Mouse (Mus musculus): ENCODE data around the gene Fbxo28. TPM values are rescaled to one million over a fixed set of nuclear protein-coding genes. Genes with fewer than 3 reads are reported as not detected.

Gene Fbxo28
- polyA plus RNA-seq, 1 experiment = not detected

DNA sequence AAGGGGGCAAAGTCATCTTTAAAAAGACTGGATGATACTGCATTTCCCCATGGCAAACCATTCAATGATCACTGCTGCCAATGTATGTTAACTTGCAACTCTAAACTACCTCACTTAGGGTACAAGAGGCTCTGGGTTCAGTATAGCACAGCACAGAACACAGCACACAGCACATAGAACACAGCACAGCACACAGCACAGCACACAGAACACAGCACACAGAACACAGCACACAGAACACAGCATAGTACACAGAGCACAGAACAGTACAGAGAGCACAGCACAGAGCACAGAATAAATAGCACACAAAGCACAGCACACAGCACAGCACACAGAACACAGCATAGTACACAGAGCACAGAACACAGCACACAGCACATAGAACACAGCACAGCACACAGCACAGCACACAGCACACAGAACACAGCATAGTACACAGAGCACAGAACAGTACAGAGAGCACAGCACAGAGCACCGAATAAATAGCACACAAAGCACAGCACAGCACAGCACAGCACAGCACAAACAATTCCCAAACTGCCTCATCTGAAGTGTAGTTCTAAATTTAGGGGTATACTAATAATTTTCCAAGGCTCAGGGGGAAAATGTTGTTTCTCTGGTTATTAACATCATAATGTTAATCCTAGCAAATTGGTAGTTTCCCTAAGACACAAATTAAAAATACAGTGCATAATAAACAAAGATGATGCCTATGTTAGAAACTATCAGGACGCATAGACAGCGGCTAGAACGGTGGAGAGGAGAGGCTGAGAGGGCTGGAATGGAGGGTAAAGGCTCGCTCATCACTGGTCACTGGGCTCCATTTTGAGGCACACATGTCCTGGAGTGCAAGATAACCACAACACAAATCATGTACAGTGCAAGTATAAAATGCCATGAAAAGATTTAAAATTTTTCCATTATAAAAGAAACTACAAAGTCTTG is 9.1 kb downstream of the Fbxo28 start:
- Histone ChIP-seq H3K4me1 (ENCODE audit: control insufficient read depth, insufficient read depth, low read length) (no peaks in the 10 kb centered on the region), H3K27ac (ENCODE audit: insufficient read depth, low read depth, low read length) (no peak overlapping the region), H3K4me3 (ENCODE audit: insufficient read depth, low read depth, low read length) (no peak overlapping the region)
- TF ChIP-seq POLR2A (IDR thresholded peaks at IDR 0.05; ENCODE audit: insufficient read depth, low read depth, low read length) = no peak
- TF ChIP-seq CTCF (IDR thresholded peaks at IDR 0.05; ENCODE audit: insufficient read depth, low read depth, low read length) = no peak
- WGBS = 65% methylated on average over 5 of the region's 5 CpGs

DNA sequence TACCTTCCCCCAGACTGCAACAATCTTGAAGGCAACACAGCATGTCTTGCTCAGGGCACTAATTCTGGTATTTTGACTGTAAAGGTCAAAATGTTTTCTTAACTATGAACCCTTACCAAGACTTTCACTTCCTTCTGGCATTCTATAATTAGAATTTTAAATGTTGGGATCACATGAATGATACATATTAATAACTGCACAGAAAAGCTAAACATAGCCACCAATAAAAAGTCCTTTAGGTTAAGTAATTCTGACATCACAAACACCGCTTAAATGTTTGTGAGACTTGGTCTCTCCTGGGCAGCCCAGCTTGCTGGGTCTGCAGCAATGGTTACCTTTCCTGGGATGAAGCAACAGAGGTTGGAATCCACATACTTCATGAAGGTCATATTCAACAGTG is 15.5 kb downstream of the Fbxo28 start:
- H3K4me1 ChIP-seq (ENCODE audit: control insufficient read depth, insufficient read depth, low read length) = no peaks in the 10 kb centered on the region
- TF ChIP-seq POLR2A (IDR thresholded peaks at IDR 0.05; ENCODE audit: insufficient read depth, low read depth, low read length) (no peak), CTCF (IDR thresholded peaks at IDR 0.05; ENCODE audit: insufficient read depth, low read depth, low read length) (no peak)
- no peak overlapping the region for H3K27ac ChIP-seq (ENCODE audit: insufficient read depth, low read depth, low read length)
- 88% methylated on average over 1 of the region's 1 CpGs for WGBS
- H3K4me3 ChIP-seq (ENCODE audit: insufficient read depth, low read depth, low read length) = no peak overlapping the region

DNA sequence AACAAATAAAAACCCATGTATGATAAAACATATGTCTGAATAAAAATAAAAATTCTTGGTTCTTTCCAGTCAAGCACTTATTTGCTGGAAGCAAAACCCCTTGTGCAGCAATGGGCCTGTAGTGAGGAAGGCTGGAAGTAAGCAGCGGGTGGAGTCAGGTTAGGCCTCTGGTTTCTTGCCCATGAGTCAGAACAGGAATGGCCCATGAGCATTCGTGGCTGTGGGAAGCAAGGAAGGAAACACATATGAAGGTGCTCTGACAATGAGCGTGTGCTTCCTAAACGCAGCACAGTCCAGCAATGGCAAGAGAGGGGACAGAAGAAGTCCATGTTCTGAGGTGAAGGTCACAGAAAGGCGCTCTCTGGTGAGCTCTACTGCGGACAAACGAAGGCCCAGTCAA is 16.9 kb downstream of the Fbxo28 start:
- WGBS = 92% methylated on average over 7 of the region's 7 CpGs
- Histone ChIP-seq H3K27ac (ENCODE audit: insufficient read depth, low read depth, low read length) (no peak overlapping the region), H3K4me1 (ENCODE audit: control insufficient read depth, insufficient read depth, low read length) (no peaks in the 10 kb centered on the region), H3K4me3 (ENCODE audit: insufficient read depth, low read depth, low read length) (no peak overlapping the region)
- TF ChIP-seq CTCF (IDR thresholded peaks at IDR 0.05; ENCODE audit: insufficient read depth, low read depth, low read length) (no peak), POLR2A (IDR thresholded peaks at IDR 0.05; ENCODE audit: insufficient read depth, low read depth, low read length) (no peak)

DNA sequence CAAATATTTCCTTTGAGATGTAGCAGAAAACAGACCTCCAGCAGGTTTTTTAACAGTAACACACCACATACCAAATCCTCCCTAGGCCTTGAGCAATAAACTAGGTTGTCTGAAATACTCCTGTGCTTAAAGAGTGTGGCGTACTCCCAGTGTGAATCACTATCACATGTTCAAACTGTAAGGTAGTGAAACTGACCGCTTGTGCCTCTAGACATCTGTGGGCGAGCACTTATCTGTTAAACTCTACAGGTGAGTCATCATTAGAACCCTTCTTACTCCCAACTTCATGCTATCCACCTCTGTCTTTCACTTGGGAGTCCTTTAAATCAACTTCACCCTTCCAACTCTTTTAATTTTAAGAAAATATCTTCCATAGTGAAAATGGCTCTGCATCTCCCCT is 18.3 kb downstream of the Fbxo28 start:
- H3K4me3 ChIP-seq (ENCODE audit: insufficient read depth, low read depth, low read length) = no peak overlapping the region
- no peak for TF ChIP-seq CTCF (IDR thresholded peaks at IDR 0.05; ENCODE audit: insufficient read depth, low read depth, low read length)
- H3K4me1 ChIP-seq (ENCODE audit: control insufficient read depth, insufficient read depth, low read length) = no peaks in the 10 kb centered on the region
- no peak overlapping the region for H3K27ac ChIP-seq (ENCODE audit: insufficient read depth, low read depth, low read length)
- 92% methylated on average over 3 of the region's 3 CpGs for WGBS

DNA sequence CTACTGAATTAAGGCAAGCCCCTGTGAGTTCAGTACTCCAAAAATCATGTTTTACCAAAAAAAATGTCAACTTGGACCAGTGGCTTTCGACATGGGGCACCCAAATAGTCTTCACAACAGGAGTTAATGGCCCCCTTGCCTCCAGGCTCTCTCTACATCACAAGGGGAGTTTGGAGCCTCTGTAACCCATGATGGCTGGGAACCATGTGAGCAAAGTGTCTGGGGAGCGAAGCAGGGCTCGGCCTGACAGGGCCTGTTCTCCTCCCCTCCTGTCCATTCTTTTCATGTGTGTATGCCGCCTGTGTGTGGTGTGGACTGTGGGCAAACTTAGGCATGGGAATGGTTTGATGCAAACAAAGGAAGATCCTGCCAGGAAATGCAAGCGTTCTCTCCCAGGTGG is 27.2 kb downstream of the Fbxo28 start:
- Histone ChIP-seq H3K4me3 (ENCODE audit: insufficient read depth, low read depth, low read length) (no peak overlapping the region), H3K4me1 (ENCODE audit: control insufficient read depth, insufficient read depth, low read length) (no peaks in the 10 kb centered on the region), H3K27ac (ENCODE audit: insufficient read depth, low read depth, low read length) (no peak overlapping the region)
- WGBS = 96% methylated on average over 5 of the region's 5 CpGs
- TF ChIP-seq CTCF (IDR thresholded peaks at IDR 0.05; ENCODE audit: insufficient read depth, low read depth, low read length) (no peak), POLR2A (IDR thresholded peaks at IDR 0.05; ENCODE audit: insufficient read depth, low read depth, low read length) (no peak)

DNA sequence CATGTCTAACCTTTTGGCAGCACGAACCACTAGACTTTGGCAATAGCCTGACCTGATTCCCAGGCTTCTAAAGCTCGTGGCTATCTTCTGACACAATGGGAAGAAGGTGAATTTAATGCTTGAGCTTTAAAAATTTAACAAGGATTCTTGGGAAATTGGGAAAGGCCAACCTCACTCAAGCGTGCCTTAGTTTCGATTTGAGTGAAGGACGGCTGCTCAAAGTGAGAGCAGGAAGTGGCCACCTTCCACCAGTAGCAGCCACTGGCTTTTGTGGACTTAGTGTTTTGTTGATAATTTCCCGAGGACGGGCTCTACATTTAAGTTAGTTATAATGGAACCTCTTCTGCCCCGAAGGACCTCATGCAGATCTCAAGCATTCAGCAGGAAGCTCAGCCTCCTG is 28.2 kb downstream of the Fbxo28 start:
- Histone ChIP-seq H3K27ac (ENCODE audit: insufficient read depth, low read depth, low read length) (no peak overlapping the region), H3K4me3 (ENCODE audit: insufficient read depth, low read depth, low read length) (no peak overlapping the region), H3K4me1 (ENCODE audit: control insufficient read depth, insufficient read depth, low read length) (no peaks in the 10 kb centered on the region)
- TF ChIP-seq CTCF (IDR thresholded peaks at IDR 0.05; ENCODE audit: insufficient read depth, low read depth, low read length) (no peak), POLR2A (IDR thresholded peaks at IDR 0.05; ENCODE audit: insufficient read depth, low read depth, low read length) (no peak)
- WGBS = 82% methylated on average over 8 of the region's 8 CpGs

DNA sequence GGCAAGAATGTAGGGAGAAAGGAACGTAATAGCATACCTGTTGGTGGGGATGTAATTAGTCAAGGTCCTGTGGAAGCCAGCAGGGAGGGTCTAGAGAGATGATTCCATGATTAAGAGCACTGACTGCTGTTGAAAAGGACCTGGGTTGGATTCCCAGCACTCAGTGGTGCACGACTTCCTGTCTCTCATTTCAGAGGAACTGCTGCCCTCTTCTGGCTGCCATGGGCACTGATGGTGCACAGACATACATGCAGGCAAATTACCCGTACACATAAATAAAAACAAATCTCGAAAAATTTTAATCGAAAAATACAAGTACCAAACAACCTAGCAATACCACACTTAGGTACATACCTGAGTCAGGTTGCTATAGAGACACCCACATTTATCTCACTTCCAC is 30.1 kb downstream of the Fbxo28 start:
- WGBS = over 99% methylated on average over 5 of the region's 5 CpGs
- Histone ChIP-seq H3K27ac (ENCODE audit: insufficient read depth, low read depth, low read length) (no peak overlapping the region), H3K4me3 (ENCODE audit: insufficient read depth, low read depth, low read length) (no peak overlapping the region), H3K4me1 (ENCODE audit: control insufficient read depth, insufficient read depth, low read length) (no peaks in the 10 kb centered on the region)
- TF ChIP-seq CTCF (IDR thresholded peaks at IDR 0.05; ENCODE audit: insufficient read depth, low read depth, low read length) = no peak
- no peak for TF ChIP-seq POLR2A (IDR thresholded peaks at IDR 0.05; ENCODE audit: insufficient read depth, low read depth, low read length)

DNA sequence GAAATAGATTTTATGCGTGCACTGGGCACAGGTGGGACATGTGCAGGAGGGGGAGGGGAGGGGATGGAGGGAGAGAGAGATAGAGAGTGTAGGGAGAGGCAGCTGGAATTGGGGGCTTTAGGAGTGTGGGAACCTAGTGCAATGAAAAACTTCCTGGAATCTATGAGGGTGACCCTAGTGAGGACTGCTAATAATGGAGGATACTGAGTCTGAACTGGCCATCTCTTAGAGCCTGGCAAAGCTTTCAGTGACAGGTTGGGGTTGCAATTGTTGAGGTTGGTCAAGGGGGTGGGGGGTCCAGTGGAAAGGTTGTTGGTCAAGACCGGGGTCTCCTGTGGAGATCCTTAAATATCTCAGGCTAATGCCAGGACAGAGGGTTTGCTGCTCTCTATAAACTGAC is 31.1 kb downstream of the Fbxo28 start:
- H3K27ac ChIP-seq (ENCODE audit: insufficient read depth, low read depth, low read length) = no peak overlapping the region
- TF ChIP-seq CTCF (IDR thresholded peaks at IDR 0.05; ENCODE audit: insufficient read depth, low read depth, low read length) = no peak
- TF ChIP-seq POLR2A (IDR thresholded peaks at IDR 0.05; ENCODE audit: insufficient read depth, low read depth, low read length) = no peak
- 85% methylated on average over 2 of the region's 2 CpGs for WGBS
- H3K4me1 ChIP-seq (ENCODE audit: control insufficient read depth, insufficient read depth, low read length) = no peaks in the 10 kb centered on the region
- no peak overlapping the region for H3K4me3 ChIP-seq (ENCODE audit: insufficient read depth, low read depth, low read length)

DNA sequence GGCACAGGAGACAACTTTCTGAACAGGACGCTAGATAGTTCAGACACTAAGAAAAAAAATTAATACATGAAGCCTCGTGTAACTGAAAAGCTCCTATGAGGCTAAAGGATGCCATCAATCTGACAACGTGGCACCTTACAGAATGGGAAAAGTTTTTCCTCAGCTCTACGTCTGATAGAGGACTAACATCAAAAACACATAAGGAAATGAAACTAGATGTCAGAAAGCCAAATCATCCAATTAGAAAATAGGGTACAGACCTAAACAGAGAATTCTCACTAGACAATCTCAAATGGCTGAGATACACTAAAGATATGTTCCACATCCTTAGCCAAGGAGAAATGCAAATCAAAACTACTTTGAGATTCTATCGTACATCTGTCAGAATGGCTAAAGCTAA is 32.0 kb downstream of the Fbxo28 start:
- WGBS = 86% methylated on average over 5 of the region's 5 CpGs
- H3K4me1 ChIP-seq (ENCODE audit: control insufficient read depth, insufficient read depth, low read length) = no peaks in the 10 kb centered on the region
- TF ChIP-seq CTCF (IDR thresholded peaks at IDR 0.05; ENCODE audit: insufficient read depth, low read depth, low read length) = no peak
- no peak for TF ChIP-seq POLR2A (IDR thresholded peaks at IDR 0.05; ENCODE audit: insufficient read depth, low read depth, low read length)
- no peak overlapping the region for H3K27ac ChIP-seq (ENCODE audit: insufficient read depth, low read depth, low read length)
- no peak overlapping the region for H3K4me3 ChIP-seq (ENCODE audit: insufficient read depth, low read depth, low read length)

All from olfactory bulb, adult 2 months (tissue).